Mouse (Mus musculus): ENCODE measurements around the gene Mical3.

The Mical3 gene

GRCm38 (mm10) chr6:121053585-121054112 lies 77.2 kb downstream of the Mical3 start:
- no peak for DNase-seq (ENCODE audit: low spot score)

- DNase-seq (ENCODE audit: low spot score): no peak
Measured at GRCm38 (mm10) chr6:121051972-121052629, 78.7 kb downstream of the Mical3 start.

GRCm38 (mm10) chr6:121051411-121051810 lies 79.4 kb downstream of the Mical3 start:
- DNase-seq (ENCODE audit: low spot score): no peak

- no peak for DNase-seq (ENCODE audit: low spot score)
Measured at GRCm38 (mm10) chr6:121048696-121049095, 82.1 kb downstream of the Mical3 start.

GRCm38 (mm10) chr6:121045345-121046080 lies 85.3 kb downstream of the Mical3 start:
- DNase-seq (ENCODE audit: low spot score): no peak

GRCm38 (mm10) chr6:121043434-121044189 lies 87.2 kb downstream of the Mical3 start:
- DNase-seq (ENCODE audit: low spot score): no peak

- DNase-seq (ENCODE audit: low spot score): no peak
Measured at GRCm38 (mm10) chr6:121039719-121040118, 91.1 kb downstream of the Mical3 start.

GRCm38 (mm10) chr6:121039286-121039685 lies 91.5 kb downstream of the Mical3 start:
- no peak for DNase-seq (ENCODE audit: low spot score)

GRCm38 (mm10) chr6:121037086-121037485 lies 93.7 kb downstream of the Mical3 start:
- DNase-seq (ENCODE audit: low spot score): no peak

- no peak for DNase-seq (ENCODE audit: low spot score)
Measured at GRCm38 (mm10) chr6:121035929-121036328, 94.9 kb downstream of the Mical3 start.

- DNase-seq (ENCODE audit: low spot score): no peak
Measured at GRCm38 (mm10) chr6:121035268-121035667, 95.5 kb downstream of the Mical3 start.

GRCm38 (mm10) chr6:121033250-121033649 lies 97.5 kb downstream of the Mical3 start:
- no peak for DNase-seq (ENCODE audit: low spot score)

GRCm38 (mm10) chr6:121031370-121031769 lies 99.4 kb downstream of the Mical3 start:
- no peak for DNase-seq (ENCODE audit: low spot score)

- no peak for DNase-seq (ENCODE audit: low spot score)
Measured at GRCm38 (mm10) chr6:121029897-121030589, 100.8 kb downstream of the Mical3 start.

GRCm38 (mm10) chr6:121028514-121028913 lies 102.3 kb downstream of the Mical3 start:
- DNase-seq (ENCODE audit: low spot score): no peak

- DNase-seq (ENCODE audit: low spot score): no peak
Measured at GRCm38 (mm10) chr6:121027314-121027713, 103.5 kb downstream of the Mical3 start.

GRCm38 (mm10) chr6:121026866-121027265 lies 103.9 kb downstream of the Mical3 start:
- DNase-seq (ENCODE audit: low spot score): no peak

GRCm38 (mm10) chr6:121026019-121026584 lies 104.7 kb downstream of the Mical3 start:
- no peak for DNase-seq (ENCODE audit: low spot score)

- DNase-seq (ENCODE audit: low spot score): no peak
Measured at GRCm38 (mm10) chr6:121018147-121018546, 112.7 kb downstream of the Mical3 start.

- DNase-seq (ENCODE audit: low spot score): no peak
Measured at GRCm38 (mm10) chr6:121017436-121018031, 113.3 kb downstream of the Mical3 start.

GRCm38 (mm10) chr6:121016097-121016496 lies 114.7 kb downstream of the Mical3 start:
- DNase-seq (ENCODE audit: low spot score): no peak

Measured in urinary bladder, postnatal 10 days (tissue).